Mouse (Mus musculus): ENCODE data around the gene Grm1. TPM values are rescaled to one million over a fixed set of nuclear protein-coding genes. Genes with fewer than 3 reads are reported as not detected.

The Grm1 gene
- polyA plus RNA-seq, 1 experiment from 2014 or later, result 0.64 TPM

- no peak for ATAC-seq (replicated peaks; ENCODE audit: low FRiP score)
Measured at GRCm38 (mm10) chr10:10787906-10788416, 294.2 kb downstream of the Grm1 start.

DNA sequence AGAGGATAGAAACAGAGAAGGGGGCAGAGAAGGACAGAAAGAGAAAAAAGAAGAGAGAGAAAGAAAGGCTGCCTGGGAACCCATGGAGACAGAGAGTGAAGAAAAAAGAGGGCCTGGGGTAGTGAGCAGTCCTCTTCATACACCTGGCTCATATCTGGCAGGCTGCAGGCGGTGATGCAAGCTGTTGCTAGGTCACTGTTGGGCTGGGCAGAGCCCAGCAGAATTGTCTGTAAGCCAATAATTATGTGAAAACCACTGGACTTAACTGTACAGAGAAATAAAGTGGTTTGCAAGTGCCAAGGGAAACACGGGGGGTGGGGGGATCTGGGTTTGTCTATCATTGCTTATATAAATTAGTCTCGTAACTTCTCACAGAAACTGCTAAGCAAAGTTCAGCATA lies 297.0 kb downstream of the Grm1 start:
- H3K4me1 ChIP-seq (replicated peaks; ENCODE audit: control insufficient read depth, insufficient read depth, low read length), result no peaks in the 10 kb centered on the region
- 94% methylated on average over 3 of the region's 3 CpGs for WGBS
- no peak overlapping the region for H3K4me2 ChIP-seq (ENCODE audit: low read depth, low read length, severe bottlenecking)
- H3K4me3 ChIP-seq (ENCODE audit: low read depth, low read length), result no peak overlapping the region
- no peaks in the 10 kb centered on the region for H3K9me3 ChIP-seq (ENCODE audit: control insufficient read depth, low read length)
- ATAC-seq (replicated peaks; ENCODE audit: low FRiP score), result no peak
- H3K27ac ChIP-seq (ENCODE audit: low read depth, low read length), result no peak overlapping the region
- no peak overlapping the region for H3K9ac ChIP-seq (ENCODE audit: low read length)
- DNase-seq (ENCODE audit: low spot score), result no peak
- no peaks in the 10 kb centered on the region for H3K36me3 ChIP-seq (ENCODE audit: control insufficient read depth, insufficient read depth, low read length)
- no peaks in the 10 kb centered on the region for H3K27me3 ChIP-seq (ENCODE audit: control insufficient read depth, insufficient read depth, low read length)

More at GRCm38 (mm10) chr10:10787906-10788416, 294.2 kb downstream of the Grm1 start:
- Histone ChIP-seq H3K9me3 (ENCODE audit: control insufficient read depth, low read length) (no peaks in the 10 kb centered on the region), H3K4me3 (ENCODE audit: low read depth, low read length) (no peak overlapping the region), H3K4me1 (replicated peaks; ENCODE audit: control insufficient read depth, insufficient read depth, low read length) (no peaks in the 10 kb centered on the region), H3K9ac (ENCODE audit: low read length) (no peak overlapping the region), H3K36me3 (ENCODE audit: control insufficient read depth, insufficient read depth, low read length) (no peaks in the 10 kb centered on the region), H3K4me2 (ENCODE audit: low read depth, low read length, severe bottlenecking) (no peak overlapping the region), H3K27ac (ENCODE audit: low read depth, low read length) (no peak overlapping the region), H3K27me3 (ENCODE audit: control insufficient read depth, insufficient read depth, low read length) (no peaks in the 10 kb centered on the region)
- 87% methylated on average over 6 of the region's 6 CpGs for WGBS
- DNase-seq (ENCODE audit: low spot score), result no peak

- Histone ChIP-seq H3K27ac (ENCODE audit: low read depth, low read length) (no peak overlapping the region), H3K9ac (ENCODE audit: low read length) (no peak overlapping the region), H3K4me1 (replicated peaks; ENCODE audit: control insufficient read depth, insufficient read depth, low read length) (no peaks in the 10 kb centered on the region), H3K9me3 (ENCODE audit: control insufficient read depth, low read length) (no peaks in the 10 kb centered on the region), H3K4me2 (ENCODE audit: low read depth, low read length, severe bottlenecking) (no peak overlapping the region), H3K27me3 (ENCODE audit: control insufficient read depth, insufficient read depth, low read length) (no peaks in the 10 kb centered on the region), H3K36me3 (ENCODE audit: control insufficient read depth, insufficient read depth, low read length) (no peaks in the 10 kb centered on the region), H3K4me3 (ENCODE audit: low read depth, low read length) (no peak overlapping the region)
- WGBS, result 91% methylated on average over 1 of the region's 1 CpGs
- ATAC-seq (replicated peaks; ENCODE audit: low FRiP score) (no peak), DNase-seq (ENCODE audit: low spot score) (no peak)
Measured at GRCm38 (mm10) chr10:10774827-10775226, 307.3 kb downstream of the Grm1 start.

DNA sequence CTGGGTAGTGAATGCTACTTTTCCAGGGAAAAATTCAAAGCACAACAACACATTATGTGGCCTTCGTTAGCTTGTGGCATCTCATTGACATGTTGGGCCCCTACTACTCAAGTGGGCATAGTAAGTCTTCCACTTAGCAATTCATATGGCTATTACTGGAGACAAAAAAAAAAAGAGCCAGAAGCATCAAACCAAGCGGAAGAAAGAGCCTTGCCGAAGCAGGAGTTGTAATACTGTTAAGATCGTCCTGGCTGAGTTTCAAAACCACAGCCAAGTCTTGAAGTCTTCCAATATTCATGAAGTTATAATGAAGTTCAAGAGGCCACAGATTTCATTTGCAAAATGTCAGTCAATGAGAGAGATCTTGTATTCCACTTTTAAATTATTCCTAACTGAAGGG lies 319.1 kb downstream of the Grm1 start:
- no peak overlapping the region for H3K27ac ChIP-seq (ENCODE audit: low read depth, low read length)
- H3K9ac ChIP-seq (ENCODE audit: low read length), result no peak overlapping the region
- no peaks in the 10 kb centered on the region for H3K36me3 ChIP-seq (ENCODE audit: control insufficient read depth, insufficient read depth, low read length)
- no peak overlapping the region for H3K4me3 ChIP-seq (ENCODE audit: low read depth, low read length)
- H3K4me2 ChIP-seq (ENCODE audit: low read depth, low read length, severe bottlenecking), result no peak overlapping the region
- H3K27me3 ChIP-seq (ENCODE audit: control insufficient read depth, insufficient read depth, low read length), result no peaks in the 10 kb centered on the region
- ATAC-seq (replicated peaks; ENCODE audit: low FRiP score), result no peak
- DNase-seq (ENCODE audit: low spot score), result no peak
- 73% methylated on average over 4 of the region's 4 CpGs for WGBS
- H3K9me3 ChIP-seq (ENCODE audit: control insufficient read depth, low read length), result no peaks in the 10 kb centered on the region
- no peaks in the 10 kb centered on the region for H3K4me1 ChIP-seq (replicated peaks; ENCODE audit: control insufficient read depth, insufficient read depth, low read length)

- H3K4me2 ChIP-seq (ENCODE audit: low read depth, low read length, severe bottlenecking), result no peak overlapping the region
- no peaks in the 10 kb centered on the region for H3K9me3 ChIP-seq (ENCODE audit: control insufficient read depth, low read length)
- no peak overlapping the region for H3K4me3 ChIP-seq (ENCODE audit: low read depth, low read length)
- no peaks in the 10 kb centered on the region for H3K36me3 ChIP-seq (ENCODE audit: control insufficient read depth, insufficient read depth, low read length)
- no peaks in the 10 kb centered on the region for H3K4me1 ChIP-seq (replicated peaks; ENCODE audit: control insufficient read depth, insufficient read depth, low read length)
- DNase-seq (ENCODE audit: low spot score), result no peak
- H3K9ac ChIP-seq (ENCODE audit: low read length), result no peak overlapping the region
- ATAC-seq (replicated peaks; ENCODE audit: low FRiP score), result no peak
- H3K27ac ChIP-seq (ENCODE audit: low read depth, low read length), result no peak overlapping the region
- no peaks in the 10 kb centered on the region for H3K27me3 ChIP-seq (ENCODE audit: control insufficient read depth, insufficient read depth, low read length)
- 89% methylated on average over 1 of the region's 1 CpGs for WGBS
Measured at GRCm38 (mm10) chr10:10761274-10761673, 320.9 kb downstream of the Grm1 start.

DNA sequence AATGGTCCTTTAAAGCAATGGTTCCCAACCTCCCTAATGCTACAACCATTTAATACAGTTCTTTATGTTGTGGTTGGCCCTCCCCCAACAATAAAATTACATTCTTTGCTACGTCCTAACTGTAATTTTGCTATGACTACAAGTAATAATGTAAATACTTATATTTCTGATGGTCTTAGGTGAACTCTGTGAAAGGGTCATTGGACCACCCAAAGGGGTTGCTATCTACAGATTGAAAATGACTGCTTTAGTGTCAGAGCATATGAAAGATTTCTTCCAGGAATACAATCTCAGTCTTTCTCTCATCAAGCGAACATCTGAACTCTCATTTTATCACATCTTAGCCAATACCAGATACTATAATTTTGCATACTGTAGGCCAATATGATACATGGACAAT lies 321.4 kb downstream of the Grm1 start:
- Histone ChIP-seq H3K36me3 (ENCODE audit: control insufficient read depth, insufficient read depth, low read length) (no peaks in the 10 kb centered on the region), H3K27me3 (ENCODE audit: control insufficient read depth, insufficient read depth, low read length) (no peaks in the 10 kb centered on the region), H3K9me3 (ENCODE audit: control insufficient read depth, low read length) (no peaks in the 10 kb centered on the region), H3K4me2 (ENCODE audit: low read depth, low read length, severe bottlenecking) (no peak overlapping the region), H3K4me3 (ENCODE audit: low read depth, low read length) (no peak overlapping the region), H3K9ac (ENCODE audit: low read length) (no peak overlapping the region), H3K4me1 (replicated peaks; ENCODE audit: control insufficient read depth, insufficient read depth, low read length) (no peaks in the 10 kb centered on the region), H3K27ac (ENCODE audit: low read depth, low read length) (no peak overlapping the region)
- 84% methylated on average over 2 of the region's 2 CpGs for WGBS
- ATAC-seq (replicated peaks; ENCODE audit: low FRiP score) (no peak), DNase-seq (ENCODE audit: low spot score) (no peak)

- Histone ChIP-seq H3K9ac (ENCODE audit: low read length) (no peak overlapping the region), H3K4me1 (replicated peaks; ENCODE audit: control insufficient read depth, insufficient read depth, low read length) (no peaks in the 10 kb centered on the region), H3K36me3 (ENCODE audit: control insufficient read depth, insufficient read depth, low read length) (no peaks in the 10 kb centered on the region), H3K4me2 (ENCODE audit: low read depth, low read length, severe bottlenecking) (no peak overlapping the region), H3K4me3 (ENCODE audit: low read depth, low read length) (no peak overlapping the region), H3K9me3 (ENCODE audit: control insufficient read depth, low read length) (no peaks in the 10 kb centered on the region), H3K27ac (ENCODE audit: low read depth, low read length) (no peak overlapping the region), H3K27me3 (ENCODE audit: control insufficient read depth, insufficient read depth, low read length) (no peaks in the 10 kb centered on the region)
- ATAC-seq (replicated peaks; ENCODE audit: low FRiP score) (no peak), DNase-seq (ENCODE audit: low spot score) (no peak)
- WGBS, result 80% methylated on average over 1 of the region's 1 CpGs
Measured at GRCm38 (mm10) chr10:10751033-10751432, 331.1 kb downstream of the Grm1 start.

GRCm38 (mm10) chr10:10744097-10744496 lies 338.1 kb downstream of the Grm1 start:
- Histone ChIP-seq H3K9me3 (ENCODE audit: control insufficient read depth, low read length) (no peaks in the 10 kb centered on the region), H3K36me3 (ENCODE audit: control insufficient read depth, insufficient read depth, low read length) (no peaks in the 10 kb centered on the region), H3K4me3 (ENCODE audit: low read depth, low read length) (no peak overlapping the region), H3K4me2 (ENCODE audit: low read depth, low read length, severe bottlenecking) (no peak overlapping the region), H3K4me1 (replicated peaks; ENCODE audit: control insufficient read depth, insufficient read depth, low read length) (no peaks in the 10 kb centered on the region), H3K27me3 (ENCODE audit: control insufficient read depth, insufficient read depth, low read length) (no peaks in the 10 kb centered on the region), H3K27ac (ENCODE audit: low read depth, low read length) (no peak overlapping the region), H3K9ac (ENCODE audit: low read length) (no peak overlapping the region)
- no peak for ATAC-seq (replicated peaks; ENCODE audit: low FRiP score)
- DNase-seq (ENCODE audit: low spot score), result no peak
- 73% methylated on average over 1 of the region's 1 CpGs for WGBS

DNA sequence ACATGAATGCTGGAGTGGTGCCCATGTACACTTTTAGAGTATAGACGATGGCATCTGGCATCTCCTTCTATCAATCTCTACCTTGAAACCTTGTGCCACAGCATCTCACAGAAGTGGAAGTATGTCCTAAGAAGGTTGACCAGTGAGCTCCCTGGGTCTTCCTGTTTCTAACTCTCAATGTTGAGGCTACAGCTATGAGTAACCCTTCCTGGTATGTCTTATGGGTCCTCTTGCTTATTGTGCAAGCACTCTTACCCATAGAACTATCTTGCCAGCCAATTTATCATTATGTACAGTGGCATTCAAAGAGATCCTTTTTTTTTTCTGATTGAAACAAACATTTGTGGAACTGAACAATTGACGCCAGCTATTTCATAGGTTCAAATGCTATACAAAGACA lies 340.0 kb downstream of the Grm1 start:
- no peak for DNase-seq (ENCODE audit: low spot score)
- H3K9ac ChIP-seq (ENCODE audit: low read length), result no peak overlapping the region
- WGBS, result 90% methylated on average over 2 of the region's 2 CpGs

More for the DNA sequence above, 340.0 kb downstream of the Grm1 start:
- no peaks in the 10 kb centered on the region for H3K36me3 ChIP-seq (ENCODE audit: control insufficient read depth, insufficient read depth, low read length)
- no peaks in the 10 kb centered on the region for H3K9me3 ChIP-seq (ENCODE audit: control insufficient read depth, low read length)
- ATAC-seq (replicated peaks; ENCODE audit: low FRiP score), result no peak
- no peak overlapping the region for H3K27ac ChIP-seq (ENCODE audit: low read depth, low read length)
- H3K4me1 ChIP-seq (replicated peaks; ENCODE audit: control insufficient read depth, insufficient read depth, low read length), result no peaks in the 10 kb centered on the region
- H3K27me3 ChIP-seq (ENCODE audit: control insufficient read depth, insufficient read depth, low read length), result no peaks in the 10 kb centered on the region
- H3K4me3 ChIP-seq (ENCODE audit: low read depth, low read length), result no peak overlapping the region
- no peak overlapping the region for H3K4me2 ChIP-seq (ENCODE audit: low read depth, low read length, severe bottlenecking)

All from forebrain, embryonic 11.5 days (tissue).